Mouse (Mus musculus) thymus, adult 2 months (tissue): ENCODE results near the gene Bsn.

Experiments
- CTCF ChIP-seq: fragments of 200-500 bp; IDR thresholded peaks from 2 replicates; pipeline ENCODE4 v1.5.1; 2012; ENCODE audit warnings: mild to moderate bottlenecking, control low read depth, low read length, moderate library complexity, borderline replicate concordance; ENCODE audit not compliant: control insufficient read depth, poor library complexity, insufficient read depth; ENCODE audit errors: extremely low read depth
- POLR2A ChIP-seq: fragments of 200-500 bp; IDR thresholded peaks from 2 replicates; pipeline ENCODE4 v1.6.1; 2012; ENCODE audit warnings: mild to moderate bottlenecking, low read length, control low read depth, moderate library complexity; ENCODE audit not compliant: control insufficient read depth, poor library complexity, insufficient read depth; ENCODE audit errors: extremely low read depth

GRCm38 (mm10) chr9:108183531-108183994 lies 6.6 kb downstream of the Bsn start:
- TF ChIP-seq POLR2A (no peak), CTCF (no peak)
